Mouse (Mus musculus): ENCODE results near the gene Pde4b.
"Not testable (repeated sequence)": the region's sequence is repeated elsewhere in the genome, so short reads cannot be mapped to it uniquely, and the experiment has no call there.

The Pde4b gene

DNA sequence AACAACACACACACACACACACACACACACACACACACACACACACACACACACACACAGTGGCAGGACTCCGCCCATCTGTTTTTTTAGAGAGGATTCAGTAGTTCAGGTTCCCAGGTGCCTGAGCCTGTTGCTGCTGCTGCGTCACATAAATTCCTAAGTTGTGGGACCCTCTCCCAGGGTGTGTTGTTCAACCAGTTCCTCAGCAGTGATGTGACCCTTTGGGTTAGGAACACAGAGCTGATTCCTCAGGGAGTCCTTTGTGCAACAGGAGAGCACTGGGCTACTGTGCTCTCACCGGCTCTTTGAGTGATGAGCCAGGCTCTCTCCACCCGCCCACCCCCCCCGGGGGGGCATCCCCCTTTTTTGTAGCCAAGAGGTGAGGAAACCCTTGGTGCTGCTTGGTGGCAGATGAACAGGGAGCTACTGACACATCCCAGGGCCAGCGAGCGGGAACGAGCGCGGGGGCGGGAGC lies at the start of gene Pde4b:
TSS of gene Pde4b (plus strand) at position 453 of the 475 bp plus-strand sequence.
- no peak for DNase-seq

DNA sequence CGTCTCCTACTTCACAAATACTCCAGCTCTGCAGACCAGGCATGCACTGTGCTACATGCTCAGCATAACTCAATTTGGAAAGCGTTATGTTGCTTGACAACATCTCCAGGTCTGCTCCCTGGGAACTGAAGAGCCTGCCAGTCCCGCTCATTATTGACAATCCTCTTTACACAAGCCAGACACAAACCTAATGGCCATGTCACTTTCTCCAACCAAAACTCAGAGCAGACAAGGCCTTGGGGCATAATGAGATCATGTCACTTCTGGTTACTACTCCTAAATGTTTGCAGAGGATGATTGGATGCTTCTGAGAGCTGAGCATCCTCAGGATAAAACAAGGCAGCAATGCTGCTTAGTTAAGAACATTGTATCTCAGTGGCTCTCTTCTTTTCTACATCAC lies 47.2 kb upstream of the Pde4b start:
- DNase-seq: no peak

DNA sequence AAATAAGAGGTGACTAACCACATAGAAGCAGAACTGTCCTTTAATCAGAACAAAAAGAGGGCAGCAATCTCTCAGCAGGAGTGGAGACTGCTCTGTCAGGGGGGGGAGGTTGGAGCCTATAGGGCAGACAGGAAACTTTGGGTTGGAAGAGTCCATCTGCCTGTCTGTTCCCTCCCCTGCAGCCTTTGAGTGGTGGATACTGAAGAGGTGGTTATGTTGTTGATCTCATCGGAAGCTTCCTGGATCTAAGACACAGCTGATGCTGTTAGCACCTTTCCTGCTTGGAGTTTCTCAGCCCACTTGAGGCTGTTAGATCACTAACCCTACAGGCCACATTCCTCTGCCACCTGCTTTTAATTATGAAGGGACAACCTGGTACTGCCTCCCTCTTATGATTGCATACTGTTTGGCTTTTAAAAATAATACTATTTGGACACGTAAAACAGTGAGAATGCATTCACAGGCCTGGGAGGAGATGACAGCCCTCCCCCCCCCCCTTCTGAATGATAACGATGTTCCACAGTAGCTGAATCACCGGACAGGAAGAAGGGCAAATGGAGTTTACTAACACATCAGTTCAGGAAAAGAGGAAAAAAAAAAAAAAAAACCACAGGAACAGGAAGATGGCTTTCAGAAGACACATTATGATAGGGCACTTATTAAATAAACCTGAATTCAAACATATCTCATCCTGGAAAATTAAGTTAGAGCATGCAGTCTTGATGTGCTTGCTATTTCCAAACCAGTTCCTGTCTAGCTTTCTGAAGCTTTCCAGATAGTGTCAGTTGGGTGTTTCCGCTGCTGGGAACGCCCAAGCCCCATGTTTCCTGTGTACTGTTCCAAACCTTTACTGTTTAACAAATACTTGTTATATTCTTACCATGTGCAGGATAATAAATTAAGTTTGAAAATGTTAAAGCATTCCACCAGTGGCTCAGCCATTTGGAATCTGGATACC lies 41.9 kb upstream of the Pde4b start:
- DNase-seq: peak; percentile 74

DNA sequence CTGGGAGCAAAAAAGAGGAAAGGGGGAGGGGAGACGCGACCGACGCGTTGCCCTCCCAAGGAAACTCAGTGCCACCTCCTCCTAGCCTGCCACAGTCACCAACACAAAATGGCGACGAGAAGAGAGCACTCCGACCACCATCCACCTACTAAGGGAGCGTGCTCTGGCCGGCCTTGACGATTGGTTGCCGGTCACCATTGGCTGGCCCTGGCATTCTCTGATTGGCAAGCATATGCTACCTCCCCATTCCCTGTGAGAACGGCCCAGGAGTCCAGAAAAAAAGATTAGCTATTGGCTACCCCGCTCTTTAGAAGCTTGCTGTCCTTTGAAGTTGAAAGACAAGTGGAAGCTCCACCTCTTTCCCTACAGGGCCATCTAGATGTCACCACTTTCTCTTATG lies 38.0 kb upstream of the Pde4b start:
- DNase-seq: not testable (repeated sequence)

DNA sequence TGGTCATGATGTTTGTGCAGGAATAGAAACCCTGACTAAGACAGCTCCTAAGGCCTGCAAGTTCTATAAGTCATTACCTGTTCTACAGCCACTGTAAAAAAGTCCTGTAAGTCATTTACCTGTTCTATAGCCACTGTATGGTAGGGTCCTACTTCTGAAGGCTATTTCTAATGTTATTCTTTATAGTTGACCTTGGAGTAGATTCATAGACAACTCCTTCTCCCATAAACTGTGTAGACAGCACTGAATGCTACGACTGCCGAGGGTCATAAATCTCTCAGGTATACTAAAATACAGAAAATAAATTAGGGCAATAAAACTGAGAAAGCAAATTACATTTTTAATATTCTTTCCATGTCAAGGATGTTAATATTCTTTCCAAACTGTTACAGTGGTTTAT lies 26.0 kb upstream of the Pde4b start:
- no peak for DNase-seq

DNA sequence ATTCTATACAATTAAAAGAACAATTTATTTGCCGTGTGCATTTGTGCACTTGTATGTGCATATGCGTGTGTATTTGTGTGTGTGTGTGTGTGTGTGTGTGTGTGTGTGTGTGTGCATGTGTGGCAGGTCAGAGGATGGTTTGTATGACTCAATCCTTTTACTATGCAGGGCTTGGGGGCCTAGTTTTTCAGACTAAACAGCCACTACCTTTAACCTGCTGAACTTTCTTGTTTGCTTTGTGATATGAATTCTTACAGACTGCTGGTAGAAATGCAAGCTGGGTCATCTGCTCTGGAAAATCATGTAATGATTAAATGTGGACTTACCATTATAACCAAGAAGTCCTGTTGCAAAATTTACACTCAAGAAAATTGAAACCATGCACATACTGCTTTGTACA lies 18.0 kb upstream of the Pde4b start:
- no peak for DNase-seq

DNA sequence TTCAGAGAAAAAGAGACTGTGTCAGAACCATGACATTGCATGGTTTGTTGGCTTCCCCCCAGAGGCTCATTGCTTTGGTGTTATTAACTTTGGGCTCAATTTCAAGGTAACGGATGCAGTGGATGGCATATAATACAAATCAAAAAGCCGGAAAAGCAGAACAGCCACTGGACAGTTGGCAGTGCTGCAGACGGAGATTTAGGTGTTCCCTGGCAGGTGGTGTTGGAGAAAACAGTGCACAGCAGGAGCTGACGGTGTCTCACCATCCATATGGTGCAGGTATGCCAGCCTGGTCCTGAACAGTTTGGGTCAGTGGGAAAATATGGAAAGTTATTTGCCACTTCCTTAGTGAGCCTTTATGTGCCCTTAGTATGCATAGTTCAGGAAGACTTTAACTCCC lies 1.0 kb upstream of the Pde4b start:
- DNase-seq: no peak

DNA sequence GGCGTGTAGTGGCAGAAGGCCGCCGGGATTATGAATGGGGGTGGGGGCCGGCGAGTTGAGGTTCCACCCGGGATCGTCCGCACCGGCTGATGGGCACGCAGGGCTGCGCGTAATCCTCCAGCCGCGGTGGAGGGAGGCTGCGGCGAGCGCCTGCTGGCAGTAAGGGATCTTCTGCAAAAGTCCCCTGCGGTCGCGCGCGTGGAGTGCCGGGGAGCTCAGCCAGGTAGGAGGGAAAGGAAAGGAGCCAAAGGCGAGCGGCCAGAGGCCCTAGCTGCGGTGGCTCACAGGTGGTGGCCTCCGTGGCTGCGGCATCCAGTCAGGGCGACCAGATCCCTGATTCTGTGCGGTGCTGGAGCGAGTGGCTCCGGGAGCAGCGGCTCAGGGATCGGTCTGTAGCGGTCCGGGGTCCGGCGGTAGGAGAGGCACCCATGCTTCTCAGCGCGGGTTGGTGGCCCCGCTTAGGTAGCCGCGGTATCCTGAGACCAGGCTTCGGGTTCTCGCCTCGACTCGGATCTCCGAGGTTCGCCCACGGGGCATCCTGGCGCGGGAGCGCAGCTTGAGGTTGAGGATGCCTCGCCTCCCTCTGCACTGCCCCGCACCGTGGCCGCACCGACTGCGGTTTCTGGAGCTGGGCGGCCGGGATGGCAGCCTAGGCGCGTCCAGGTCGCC lies 357 bp downstream of the Pde4b start:
- no peak for DNase-seq

DNA sequence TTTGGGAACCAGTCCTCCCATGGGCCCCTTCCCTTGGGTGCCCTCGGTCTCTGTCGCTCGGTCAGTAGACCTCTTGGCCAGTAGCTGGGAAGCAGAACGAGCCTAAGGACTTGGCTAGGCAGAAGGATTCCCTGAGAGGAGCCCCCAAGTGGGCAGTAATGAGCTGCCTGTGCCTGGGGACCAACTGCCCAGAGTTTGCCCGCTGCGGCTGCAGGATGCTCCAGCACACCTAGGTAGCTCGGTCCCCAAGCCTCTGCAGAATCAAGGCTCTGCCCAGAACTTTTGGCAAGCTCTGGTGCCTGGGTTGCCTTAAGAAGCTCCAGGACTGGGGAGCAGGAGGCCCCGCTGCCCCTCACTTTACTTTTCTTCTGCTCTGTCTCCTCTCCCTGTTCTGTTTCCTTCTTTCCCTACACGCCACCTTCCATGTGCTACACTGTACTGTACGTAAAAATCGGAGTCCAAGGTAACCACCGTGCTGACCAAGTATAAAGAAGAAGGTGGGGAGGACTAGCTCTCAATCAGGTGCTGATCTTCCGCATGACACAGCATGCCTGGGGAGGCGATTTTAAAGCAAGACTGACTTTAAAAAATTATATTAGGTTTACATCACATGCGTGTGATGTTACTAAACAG lies 1.0 kb downstream of the Pde4b start:
- DNase-seq: no peak

DNA sequence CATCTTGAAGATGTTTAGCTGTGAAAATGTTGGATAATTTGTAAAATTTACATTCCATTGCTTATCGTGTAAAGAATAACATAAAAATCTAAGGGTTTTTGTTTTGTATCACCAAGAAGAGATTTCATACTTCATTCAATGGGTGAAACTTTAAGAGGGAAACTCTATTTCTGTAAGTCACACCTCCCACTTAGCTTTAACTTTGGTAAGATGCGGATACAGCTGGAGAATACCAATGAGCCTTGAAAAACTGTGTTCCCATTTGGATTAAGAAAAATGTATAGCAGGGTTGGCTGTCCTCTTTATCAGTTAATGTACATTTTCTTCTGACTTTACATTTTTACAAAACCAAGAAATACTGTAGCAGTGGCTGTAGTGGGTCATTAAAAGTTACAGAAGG lies 8.5 kb downstream of the Pde4b start:
- DNase-seq: no peak

DNA sequence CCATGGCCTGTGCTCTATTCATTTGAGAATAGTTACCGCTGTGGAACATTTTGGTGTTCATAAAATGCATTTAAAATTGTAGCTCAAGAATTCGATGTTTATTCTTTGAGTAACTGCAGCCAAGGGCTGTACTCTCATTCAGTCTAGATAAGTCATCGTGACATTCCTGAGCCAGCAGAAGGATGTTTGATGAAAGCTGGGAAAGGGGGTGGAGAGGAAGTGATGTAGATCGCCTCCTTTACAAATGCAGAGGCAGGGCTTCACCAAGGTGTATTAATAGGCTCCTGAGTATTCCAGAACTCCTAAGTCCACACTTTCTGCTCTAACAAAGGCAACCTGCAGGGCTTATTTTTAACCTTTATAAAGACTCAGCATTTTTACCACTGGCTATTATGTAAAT lies 14.9 kb downstream of the Pde4b start:
- DNase-seq: peak; percentile 33

DNA sequence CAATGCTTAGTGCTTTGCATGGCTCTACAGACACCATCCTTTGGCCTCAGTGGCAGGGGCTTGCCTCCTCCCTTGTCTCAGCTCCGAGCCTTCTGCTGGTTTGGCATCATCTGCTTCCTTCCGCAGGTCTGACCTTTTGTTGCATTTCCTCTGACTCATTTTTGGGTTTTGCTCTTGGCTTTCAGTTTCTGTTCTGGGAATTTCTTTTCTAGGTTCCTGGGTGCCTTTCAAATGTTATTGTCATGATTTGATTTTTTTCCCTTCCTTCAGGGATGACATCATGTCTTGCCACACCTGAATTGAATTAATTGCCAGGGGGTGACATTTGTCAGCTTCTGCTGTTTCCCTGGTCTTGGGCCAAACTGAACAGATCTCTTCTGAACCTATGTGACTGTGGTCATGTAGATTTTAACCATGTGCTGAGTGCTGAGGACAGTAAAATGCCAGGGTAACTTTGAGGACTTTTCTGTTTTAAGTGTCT lies 17.2 kb downstream of the Pde4b start:
- peak; percentile 37 for DNase-seq

DNA sequence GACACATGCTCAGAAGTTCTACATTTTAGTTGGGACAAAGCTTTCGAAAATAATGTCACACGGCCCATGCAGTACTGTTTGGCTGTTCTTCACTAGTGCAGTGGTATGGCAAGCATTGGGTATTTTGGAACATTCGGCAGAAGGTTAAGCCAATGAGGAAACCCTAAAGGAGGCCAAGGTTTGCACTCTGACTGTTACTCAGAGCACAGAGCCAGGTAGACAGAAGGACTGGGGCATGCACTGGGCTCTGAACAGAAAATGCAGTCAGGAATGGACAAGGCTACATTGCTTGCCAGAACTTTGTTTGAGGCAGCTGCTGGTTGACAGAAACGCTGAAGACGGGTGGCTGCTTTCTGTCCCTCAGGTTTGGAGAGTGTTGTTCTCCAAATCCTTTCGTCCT lies 19.4 kb downstream of the Pde4b start:
- no peak for DNase-seq

DNA sequence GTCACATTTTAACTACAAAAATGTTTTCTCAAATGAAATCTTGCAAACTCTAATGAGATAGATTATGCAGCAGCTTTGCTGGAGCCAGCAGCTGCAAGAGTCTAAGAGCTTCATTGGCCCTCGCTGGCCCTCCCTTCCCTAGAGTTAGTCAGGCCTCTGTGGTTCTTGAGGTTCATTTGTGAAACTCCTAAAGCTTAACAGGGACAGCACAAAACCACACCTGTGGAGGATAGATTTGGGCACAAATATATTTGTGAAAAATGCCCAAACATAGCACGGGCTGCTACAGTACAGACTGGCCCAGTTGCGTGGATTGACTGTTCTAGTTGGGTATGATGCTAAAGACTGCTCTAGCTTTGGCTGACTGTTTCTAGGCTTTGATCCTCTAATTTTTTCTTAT lies 32.1 kb downstream of the Pde4b start:
- no peak for DNase-seq

DNA sequence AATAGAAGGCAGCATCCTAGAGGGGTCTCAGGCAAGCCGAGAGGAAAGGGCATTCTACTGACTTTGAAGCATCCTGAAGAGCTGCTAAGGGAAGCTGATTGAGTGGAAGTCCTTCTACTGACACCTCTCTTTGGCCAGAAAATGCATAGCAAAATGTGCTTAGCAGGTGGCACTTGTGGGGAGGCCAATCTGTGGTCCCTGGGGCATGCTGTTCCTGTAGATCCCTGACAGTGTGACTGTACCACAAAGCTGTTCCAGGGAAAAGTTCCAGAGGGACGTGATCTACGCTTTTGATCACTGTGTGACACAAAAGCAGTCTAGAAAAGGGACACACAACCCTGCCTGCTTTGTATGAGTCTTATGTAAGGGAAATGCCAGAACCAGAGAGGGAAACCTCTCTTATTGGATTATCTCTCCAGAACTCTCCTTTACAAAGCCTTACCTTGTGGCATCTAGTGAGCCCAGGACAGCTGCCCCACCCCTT lies 49.1 kb downstream of the Pde4b start:
- DNase-seq: no peak

DNA sequence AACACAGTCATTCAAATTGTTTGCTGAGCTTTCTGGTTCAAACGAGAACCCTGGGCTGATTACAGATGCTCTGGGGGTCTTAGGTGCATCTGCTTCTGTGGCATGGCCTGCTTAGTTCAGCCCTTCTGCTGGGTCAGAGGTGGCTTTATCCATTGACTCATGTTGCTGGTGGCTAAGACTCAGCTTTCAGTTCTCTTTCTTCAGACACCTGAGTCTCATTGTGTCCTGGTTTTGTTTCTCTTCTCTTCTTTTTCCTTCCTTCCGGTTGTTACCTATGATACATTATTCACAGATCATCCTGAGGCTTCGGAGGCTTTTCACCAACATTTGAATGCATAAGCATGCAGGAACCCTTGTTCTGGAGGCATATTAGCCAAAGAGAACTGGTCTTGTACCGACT lies 51.0 kb downstream of the Pde4b start:
- DNase-seq: no peak

DNA sequence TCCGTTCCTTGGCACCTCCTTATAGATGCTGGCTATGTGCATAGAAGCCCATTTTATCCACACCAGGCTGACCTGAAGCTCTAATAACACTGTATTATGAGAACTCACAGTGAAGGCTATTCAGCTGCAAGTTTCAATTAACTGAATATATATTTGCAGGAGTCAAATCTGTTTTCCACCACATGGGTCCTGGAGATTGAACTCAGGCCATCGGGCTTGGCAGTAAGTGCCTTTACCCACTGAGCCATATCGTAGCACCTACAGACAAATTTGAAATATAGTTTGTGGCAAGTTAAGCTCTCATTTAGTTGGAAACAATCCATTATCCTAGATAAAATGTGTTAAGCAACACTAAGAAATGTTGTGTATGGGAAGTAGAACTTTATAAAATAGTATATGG lies 53.9 kb downstream of the Pde4b start:
- no peak for DNase-seq

DNA sequence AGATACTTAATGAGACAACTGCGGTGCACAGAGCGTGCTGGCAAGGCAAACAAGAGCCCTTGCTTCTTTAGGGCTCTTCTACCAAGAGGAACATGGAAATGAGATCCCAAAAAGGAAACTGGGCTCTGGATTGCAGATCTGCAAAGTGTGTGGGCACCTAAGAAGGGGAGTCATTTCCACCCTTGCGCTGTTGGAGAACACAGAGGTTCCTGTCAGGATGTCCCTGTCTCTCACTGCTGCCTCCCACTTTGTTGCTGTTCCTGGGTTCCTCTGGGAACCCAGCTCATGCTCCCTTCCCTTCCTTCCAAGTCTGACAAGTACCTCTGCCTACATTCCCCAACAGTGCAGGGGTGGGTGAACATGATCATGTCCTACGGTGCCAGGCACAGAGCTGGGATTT lies 61.4 kb downstream of the Pde4b start:
- DNase-seq: no peak

DNA sequence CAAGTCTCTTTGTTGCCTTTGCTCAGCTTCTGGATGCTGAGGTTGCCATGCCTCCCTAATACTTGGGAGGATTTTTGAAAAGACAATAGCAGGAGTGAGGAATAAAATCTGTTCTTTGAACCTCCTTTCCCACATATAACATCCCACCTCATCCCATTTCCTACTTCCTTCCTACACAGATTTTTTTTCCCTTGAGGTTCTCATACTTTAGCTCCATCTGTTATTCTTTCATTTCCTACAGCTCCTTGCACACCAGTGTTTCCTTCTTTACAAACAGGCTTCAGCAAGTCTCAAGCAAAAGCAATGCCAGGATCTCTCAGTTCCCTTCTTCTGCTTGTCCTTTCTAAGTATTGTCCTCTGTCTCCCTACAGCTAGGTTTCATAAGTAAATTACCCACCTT lies 71.8 kb downstream of the Pde4b start:
- DNase-seq: no peak

DNA sequence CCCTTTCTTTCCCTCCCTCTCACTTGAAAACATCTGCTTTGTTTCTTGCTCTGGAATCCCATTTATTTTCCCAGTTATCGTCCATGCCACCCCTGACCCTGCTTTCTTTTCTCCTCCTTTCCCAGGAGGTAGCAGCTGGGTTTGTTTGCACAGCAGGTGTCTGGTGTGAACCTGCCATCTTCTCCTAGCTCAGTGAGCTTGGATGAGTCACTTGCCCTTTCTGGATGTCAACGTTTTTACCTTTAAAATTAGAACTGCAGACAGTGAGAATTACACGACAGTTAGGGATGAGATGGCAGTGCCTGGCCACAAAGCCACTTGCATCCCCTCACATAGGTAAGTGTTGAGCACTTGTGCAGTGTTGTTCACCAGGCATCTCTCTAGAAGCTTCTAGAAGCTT lies 84.3 kb downstream of the Pde4b start:
- DNase-seq: no peak

DNA sequence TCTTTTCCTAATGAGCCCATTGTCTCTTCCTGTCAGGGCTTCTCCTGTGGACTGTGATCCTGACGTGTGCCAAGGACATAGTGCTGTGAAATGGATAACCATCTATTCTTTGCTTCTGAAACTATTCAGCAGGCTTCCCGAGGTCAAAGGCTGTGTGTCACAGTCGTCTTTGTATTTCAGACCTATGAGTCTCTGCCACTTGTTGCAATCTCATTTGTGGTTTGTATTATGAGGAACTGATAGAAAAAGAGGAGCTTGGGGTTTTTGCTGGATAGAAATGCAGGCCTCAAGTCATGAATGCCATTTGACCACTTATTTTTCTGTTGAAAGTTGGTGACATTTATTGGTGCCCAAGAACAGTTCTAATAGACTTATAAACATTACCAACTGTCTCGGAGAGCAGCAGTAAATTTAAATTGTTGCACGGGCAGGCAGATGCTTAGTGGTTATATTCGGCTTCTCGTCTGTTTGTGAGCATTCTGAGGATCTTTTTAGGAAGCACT lies 85.4 kb downstream of the Pde4b start:
- peak; percentile 6 for DNase-seq

DNA sequence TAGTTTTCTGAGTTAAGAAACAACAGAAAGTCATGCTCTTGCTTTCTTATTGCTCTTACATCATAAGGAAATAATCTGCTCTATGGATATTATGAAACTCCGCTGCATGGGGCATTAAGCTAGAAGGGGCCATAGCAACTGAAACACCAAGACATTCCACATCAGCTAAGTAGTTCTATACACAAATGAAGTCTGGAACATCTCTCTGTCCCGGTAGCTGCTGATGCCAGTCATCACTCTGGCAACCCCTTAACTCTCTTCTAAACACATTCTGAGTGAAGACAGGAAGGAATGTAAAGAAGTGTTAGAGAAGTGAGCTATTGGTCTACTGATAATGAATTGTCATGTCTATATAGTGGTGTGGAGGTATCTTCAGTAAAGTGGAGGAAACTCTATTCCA lies 88.6 kb downstream of the Pde4b start:
- DNase-seq: no peak

DNA sequence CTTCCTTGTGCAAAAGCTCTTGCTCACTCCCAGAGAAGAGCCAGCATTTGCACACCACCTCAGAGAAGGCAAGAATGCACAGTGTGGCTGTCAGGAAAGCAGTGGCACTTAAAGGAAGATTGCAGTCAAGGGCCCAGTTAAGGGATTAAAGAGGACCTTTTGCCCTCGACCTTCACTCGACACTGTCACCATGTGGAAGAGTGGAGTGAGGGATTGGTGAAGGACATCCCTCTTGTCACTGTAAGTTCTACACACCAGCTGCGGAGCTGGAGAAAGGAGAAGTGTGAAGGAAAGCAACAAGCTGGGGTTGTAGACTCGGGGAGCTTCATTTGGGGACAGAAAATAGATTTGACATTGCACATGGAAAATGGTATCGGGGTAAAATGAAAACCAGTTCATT lies 89.9 kb downstream of the Pde4b start:
- DNase-seq: no peak

All from lung, postnatal 36 days (tissue).